In the genomic region with DNA sequence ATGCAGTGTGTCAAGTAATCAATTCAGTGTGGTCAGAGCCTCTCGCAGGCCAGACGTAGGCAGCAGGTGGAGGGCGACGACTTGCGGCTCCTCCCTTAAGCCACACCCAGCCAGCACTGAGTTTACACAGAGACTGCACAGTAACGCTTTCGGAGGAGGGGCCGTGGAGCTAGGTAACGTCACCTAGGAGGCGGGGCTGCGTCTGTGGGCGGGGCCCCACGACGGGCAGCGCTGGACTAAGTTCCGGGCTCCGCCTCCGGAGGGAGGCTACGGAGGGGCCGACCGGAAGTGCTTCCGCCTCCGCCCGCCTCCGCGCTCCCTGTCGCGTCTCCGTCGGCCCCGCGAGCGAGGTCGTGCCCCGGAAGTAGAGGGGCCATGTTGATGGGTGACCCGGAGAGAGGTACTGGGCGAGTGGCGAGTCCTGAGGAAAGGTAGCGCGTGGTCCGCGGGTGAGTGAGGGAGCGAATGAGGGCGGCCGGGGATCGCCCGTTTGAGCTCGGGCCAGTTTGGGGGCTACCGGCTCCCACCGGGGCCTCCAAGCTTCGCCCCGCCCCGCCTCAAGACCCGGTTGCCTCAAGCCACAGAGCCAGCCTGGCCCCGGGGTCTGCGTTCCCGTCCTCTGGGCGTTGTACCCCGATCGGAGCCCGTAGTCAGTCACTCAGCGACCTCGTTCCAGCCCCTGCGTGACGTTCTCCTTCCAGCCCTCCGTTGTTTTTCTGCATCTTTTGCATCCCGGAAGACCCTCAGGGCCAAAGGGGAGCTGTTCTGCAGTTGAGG, we compare ENCODE assay signal across 7 mouse cellular contexts. TPM values are rescaled to one million over a fixed set of nuclear protein-coding genes. Genes with fewer than 3 reads are reported as not detected.
DNase-seq lines count a peak whose midpoint lies in the region; ATAC-seq and TF ChIP-seq lines count a peak whose summit lies in the region.

A gene (plus strand): TSS at position 286 of the 777 bp plus-strand sequence.

- peak; percentile 96 for ATAC-seq in embryonic facial prominence, embryonic 12.5 days (ENCODE audit: insufficient number of reproducible peaks, insufficient read depth, low FRiP score, low TSS enrichment)
- peak; percentile 95 for ATAC-seq in limb, embryonic 12.5 days (ENCODE audit: insufficient number of reproducible peaks, insufficient read depth, low FRiP score, low TSS enrichment, low read depth)
- peak; percentile 95 for ATAC-seq in midbrain, embryonic 15.5 days (replicated peaks)

- WGBS in embryonic facial prominence, embryonic 12.5 days: under 1% methylated on average over 66 of the region's 67 CpGs
- under 1% methylated on average over 67 of the region's 67 CpGs for WGBS in kidney, adult 2 months
- WGBS in limb, embryonic 12.5 days: under 1% methylated on average over 65 of the region's 67 CpGs
- under 1% methylated on average over 67 of the region's 67 CpGs for WGBS in midbrain, embryonic 15.5 days
- 1% methylated on average over 66 of the region's 67 CpGs for WGBS in spleen, adult 2 months

- H3K9me3 ChIP-seq in embryonic facial prominence, embryonic 12.5 days: no peaks in the 10 kb centered on the region
- no peaks in the 10 kb centered on the region for H3K9me3 ChIP-seq in limb, embryonic 12.5 days
- H3K9me3 ChIP-seq in midbrain, embryonic 15.5 days: no peaks in the 10 kb centered on the region

- H3K9ac ChIP-seq in embryonic facial prominence, embryonic 12.5 days: peak within 1 kb of the TSS; percentile 88
- peak within 1 kb of the TSS; percentile 82 for H3K9ac ChIP-seq in limb, embryonic 12.5 days (replicated peaks)
- H3K9ac ChIP-seq in midbrain, embryonic 15.5 days: peak within 1 kb of the TSS; percentile 86

- peak within 1 kb of the TSS; percentile 90 for H3K4me3 ChIP-seq in embryonic facial prominence, embryonic 12.5 days
- peak within 1 kb of the TSS; percentile 98 for H3K4me3 ChIP-seq in kidney, adult 2 months (ENCODE audit: insufficient read depth, low read depth, low read length)
- H3K4me3 ChIP-seq in limb, embryonic 12.5 days (replicated peaks): peak within 1 kb of the TSS; percentile 90
- H3K4me3 ChIP-seq in midbrain, embryonic 15.5 days: peak within 1 kb of the TSS; percentile 93
- H3K4me3 ChIP-seq in spleen, adult 2 months (ENCODE audit: extremely low read depth, insufficient read depth, insufficient read length): peak within 1 kb of the TSS; percentile 70

- peak; percentile 98 for DNase-seq in adrenal gland, postnatal 25 days
- DNase-seq in heart, adult 18-20 months: peak; percentile 98 to 99
- DNase-seq in kidney, adult 2 months: peak; percentile 99
- peak; percentile 98 to 99 for DNase-seq in spleen, adult 2 months (ENCODE audit: low read depth in 1 of 2, low spot score in 2 of 2)

- peak within 1 kb of the TSS; percentile 81 for H3K27ac ChIP-seq in embryonic facial prominence, embryonic 12.5 days
- peak within 1 kb of the TSS; percentile 74 for H3K27ac ChIP-seq in kidney, adult 2 months (ENCODE audit: insufficient read depth, low read depth, low read length)
- H3K27ac ChIP-seq in limb, embryonic 12.5 days: peak within 1 kb of the TSS; percentile 83
- peak within 1 kb of the TSS; percentile 90 for H3K27ac ChIP-seq in midbrain, embryonic 15.5 days
- peak within 1 kb of the TSS; percentile 69 for H3K27ac ChIP-seq in spleen, adult 2 months (ENCODE audit: insufficient read depth, low read length)

- H3K4me1 ChIP-seq in embryonic facial prominence, embryonic 12.5 days: peaks cover 12% of the 10 kb centered on the region; the same call in 1 of the 2 replicates
- peaks cover 5% of the 10 kb centered on the region; the same call in 1 of the 2 replicates for H3K4me1 ChIP-seq in kidney, adult 2 months (ENCODE audit: control insufficient read depth, insufficient read depth, low read length)
- H3K4me1 ChIP-seq in limb, embryonic 12.5 days (replicated peaks): peaks cover 12% of the 10 kb centered on the region
- H3K4me1 ChIP-seq in midbrain, embryonic 15.5 days: peaks cover 18% of the 10 kb centered on the region
- peaks cover 3% of the 10 kb centered on the region; the same call in 1 of the 2 replicates for H3K4me1 ChIP-seq in spleen, adult 2 months (ENCODE audit: control insufficient read depth, insufficient read depth, insufficient read length)

- no peaks in the 10 kb centered on the region for H3K27me3 ChIP-seq in embryonic facial prominence, embryonic 12.5 days
- no peaks in the 10 kb centered on the region for H3K27me3 ChIP-seq in kidney, adult 2 months (replicated peaks; ENCODE audit: control insufficient read depth, insufficient read depth, low read length)
- H3K27me3 ChIP-seq in limb, embryonic 12.5 days: no peaks in the 10 kb centered on the region
- H3K27me3 ChIP-seq in midbrain, embryonic 15.5 days (replicated peaks): no peaks in the 10 kb centered on the region
- H3K27me3 ChIP-seq in spleen, adult 2 months (ENCODE audit: control insufficient read depth, insufficient read depth, low read length): no peaks in the 10 kb centered on the region

- peak; percentile 26; the same call in 1 of the 2 replicates for TF ChIP-seq CTCF in kidney, adult 2 months (conservative IDR thresholded peaks at IDR 0.05; ENCODE audit: insufficient read depth, insufficient read length, low read depth, low read length)
- TF ChIP-seq CTCF in spleen, adult 2 months (IDR thresholded peaks at IDR 0.05; ENCODE audit: extremely low read depth, insufficient read depth, insufficient read length, insufficient replicate concordance): no peak

- H3K4me2 ChIP-seq in embryonic facial prominence, embryonic 12.5 days (replicated peaks): peak within 1 kb of the TSS; percentile 70
- H3K4me2 ChIP-seq in limb, embryonic 12.5 days: peak within 1 kb of the TSS; percentile 91
- peak within 1 kb of the TSS; percentile 68 for H3K4me2 ChIP-seq in midbrain, embryonic 15.5 days

- TF ChIP-seq POLR2A in kidney, adult 2 months (IDR thresholded peaks at IDR 0.05; ENCODE audit: low read depth, low read length): peak; percentile 55
- TF ChIP-seq POLR2A in spleen, adult 2 months (IDR thresholded peaks at IDR 0.05; ENCODE audit: low read depth, low read length): peak; percentile 54

- peaks cover 30% of the 10 kb centered on the region for H3K36me3 ChIP-seq in embryonic facial prominence, embryonic 12.5 days
- H3K36me3 ChIP-seq in kidney, adult 2 months (ENCODE audit: control insufficient read depth, insufficient read depth, low read length): no peaks in the 10 kb centered on the region; the same call in none of the 2 replicates
- peaks cover 34% of the 10 kb centered on the region for H3K36me3 ChIP-seq in limb, embryonic 12.5 days
- H3K36me3 ChIP-seq in midbrain, embryonic 15.5 days (replicated peaks): peaks cover 19% of the 10 kb centered on the region
- peaks cover 15% of the 10 kb centered on the region for H3K36me3 ChIP-seq in spleen, adult 2 months (ENCODE audit: control insufficient read depth, insufficient read depth, low read length)

RNA-seq across cellular contexts. Expression of the gene that starts here (rescaled TPM):
- total RNA-seq in adrenal gland, postnatal 25 days (2021): 40.2 and 50.5 TPM in 2 replicates
- polyA plus RNA-seq in embryonic facial prominence, embryonic 12.5 days (2016; fragmentation: Nextera tagmentation; extraction: Ambion mirVana): 39.7 and 42.1 TPM in 2 replicates
- total RNA-seq in heart, adult 18-20 months (2021): 10 to 100 TPM; 29.6 to 31.5 TPM
- polyA plus RNA-seq in kidney, adult 2 months (2012; rRNA removed): 16.3 and 16.9 TPM in 2 replicates
- 38.0 and 41.6 TPM in 2 replicates for polyA plus RNA-seq in limb, embryonic 12.5 days (2016; fragmentation: Nextera tagmentation; extraction: Ambion mirVana)
- 35.8 and 39.3 TPM in 2 replicates for polyA plus RNA-seq in midbrain, embryonic 15.5 days (2015; fragmentation: Nextera tagmentation; extraction: Ambion mirVana)
- polyA plus RNA-seq in spleen, adult 2 months (2012; rRNA removed): 11.7 and 13.1 TPM in 2 replicates

Comparison
In these comparisons a context has a peak if more than half of its experiments do, and no peak if none do; other contexts are left out.
1. Peak in every context shown above with its lines: DNase-seq, ATAC-seq, H3K4me3 ChIP-seq and H3K27ac ChIP-seq.